Mouse (Mus musculus) midbrain, embryonic 10.5 days (tissue): ENCODE measurements at regions not wholly inside any gene's neighbourhood (a gene's known extent, or its start where the extent isn't known, plus 50 kb on each side); places are given as distances from the start of the nearest gene placed in this dataset.
"Not testable (repeated sequence)": the region's sequence is repeated elsewhere in the genome, so short reads cannot be mapped to it uniquely, and the experiment has no call there.

Source experiments
- DNase-seq: peaks from one replicate; pipeline ENCODE4 v3.0.0-alpha.2; 2017; ENCODE audit warnings: low spot score
- H3K27ac ChIP-seq: fragments of 300-500 bp; sonication (generic); replicated peaks from 2 replicates; pipeline ENCODE4 v1.5.1; 2016; ENCODE audit warnings: mild to moderate bottlenecking
- H3K27me3 ChIP-seq: fragments of 300-500 bp; sonication (generic); 2 replicates; pipeline ENCODE4 v1.6.1; 2016; ENCODE audit warnings: low read depth, mild to moderate bottlenecking; ENCODE audit not compliant: poor library complexity, severe bottlenecking
- H3K36me3 ChIP-seq: fragments of 300-500 bp; sonication (generic); 2 replicates; pipeline ENCODE4 v1.6.1; 2016; ENCODE audit warnings: mild to moderate bottlenecking, moderate library complexity
- H3K4me1 ChIP-seq: fragments of 300-500 bp; sonication (generic); 2 replicates; pipeline ENCODE4 v1.6.1; 2016
- H3K4me3 ChIP-seq: fragments of 300-500 bp; sonication (generic); 2 replicates; pipeline ENCODE4 v1.5.1; 2016; ENCODE audit warnings: mild to moderate bottlenecking, moderate library complexity
- H3K9me3 ChIP-seq: fragments of 300-500 bp; sonication (generic); replicated peaks from 2 replicates; pipeline ENCODE4 v1.6.1; 2016; ENCODE audit warnings: mild to moderate bottlenecking
- WGBS: fragments of 180-500 bp; shearing (Covaris S2); methylation state at CpG from one replicate; pipeline ENCODE4 v1.1.7; 2016; 5-methylcytosine and 5-hydroxymethylcytosine counted together

GRCm38 (mm10) chr16:86473059-86473740 lies 571.6 kb upstream of the Adamts5 start:
- no peak for DNase-seq

GRCm38 (mm10) chr16:86461073-86461472 lies 559.4 kb upstream of the Adamts5 start:
- Histone ChIP-seq H3K9me3 (no peaks in the 10 kb centered on the region), H3K4me1 (no peaks in the 10 kb centered on the region), H3K27ac (no peak overlapping the region), H3K27me3 (no peaks in the 10 kb centered on the region), H3K36me3 (no peaks in the 10 kb centered on the region), H3K4me3 (no peak overlapping the region)
- WGBS, result 86% methylated on average over 9 of the region's 9 CpGs
- no peak for DNase-seq

More at GRCm38 (mm10) chr16:86473059-86473740, 571.6 kb upstream of the Adamts5 start:
- Histone ChIP-seq H3K27me3 (no peaks in the 10 kb centered on the region), H3K27ac (no peak overlapping the region), H3K4me3 (no peak overlapping the region), H3K4me1 (no peaks in the 10 kb centered on the region), H3K36me3 (no peaks in the 10 kb centered on the region), H3K9me3 (no peaks in the 10 kb centered on the region)
- WGBS, result 67% methylated on average over 4 of the region's 4 CpGs

GRCm38 (mm10) chr16:86456649-86457048 lies 555.0 kb upstream of the Adamts5 start:
- Histone ChIP-seq H3K4me1 (no peaks in the 10 kb centered on the region), H3K27me3 (no peaks in the 10 kb centered on the region), H3K9me3 (no peaks in the 10 kb centered on the region), H3K36me3 (no peaks in the 10 kb centered on the region), H3K27ac (no peak overlapping the region), H3K4me3 (no peak overlapping the region)
- no peak for DNase-seq
- WGBS, result 78% methylated on average over 3 of the region's 3 CpGs

- 83% methylated on average over 3 of the region's 3 CpGs for WGBS
- DNase-seq, result no peak
- Histone ChIP-seq H3K27ac (no peak overlapping the region), H3K9me3 (no peaks in the 10 kb centered on the region), H3K27me3 (no peaks in the 10 kb centered on the region), H3K4me3 (no peak overlapping the region), H3K36me3 (no peaks in the 10 kb centered on the region), H3K4me1 (no peaks in the 10 kb centered on the region)
Measured at GRCm38 (mm10) chr16:86454810-86455209, 553.2 kb upstream of the Adamts5 start.

- Histone ChIP-seq H3K9me3 (no peaks in the 10 kb centered on the region), H3K36me3 (no peaks in the 10 kb centered on the region), H3K4me1 (no peaks in the 10 kb centered on the region), H3K4me3 (no peak overlapping the region), H3K27ac (no peak overlapping the region), H3K27me3 (no peaks in the 10 kb centered on the region)
- DNase-seq, result no peak
Measured at GRCm38 (mm10) chr16:86454031-86454430, 552.4 kb upstream of the Adamts5 start.

- Histone ChIP-seq H3K4me1 (no peaks in the 10 kb centered on the region), H3K27ac (no peak overlapping the region), H3K27me3 (no peaks in the 10 kb centered on the region), H3K9me3 (no peaks in the 10 kb centered on the region), H3K4me3 (no peak overlapping the region), H3K36me3 (no peaks in the 10 kb centered on the region)
- WGBS, result 28% methylated on average over 1 of the region's 1 CpGs
- DNase-seq, result no peak
Measured at GRCm38 (mm10) chr16:86448478-86449160, 547.0 kb upstream of the Adamts5 start.

GRCm38 (mm10) chr16:86419458-86419857 lies 517.8 kb upstream of the Adamts5 start:
- WGBS, result 16% methylated on average over 5 of the region's 5 CpGs
- not testable (repeated sequence) for H3K36me3 ChIP-seq, H3K27me3 ChIP-seq, H3K4me3 ChIP-seq, H3K4me1 ChIP-seq, H3K27ac ChIP-seq, H3K9me3 ChIP-seq
- DNase-seq, result peak; percentile 55

- Histone ChIP-seq H3K36me3 (no peaks in the 10 kb centered on the region), H3K4me3 (no peak overlapping the region), H3K27me3 (no peaks in the 10 kb centered on the region), H3K27ac (no peak overlapping the region), H3K9me3 (no peaks in the 10 kb centered on the region), H3K4me1 (no peaks in the 10 kb centered on the region)
- 93% methylated on average over 2 of the region's 2 CpGs for WGBS
- no peak for DNase-seq
Measured at GRCm38 (mm10) chr16:86404309-86404708, 502.7 kb upstream of the Adamts5 start.

- no peaks in the 10 kb centered on the region for H3K4me1 ChIP-seq
- no peak overlapping the region for H3K27ac ChIP-seq
- no peaks in the 10 kb centered on the region for H3K36me3 ChIP-seq
- 93% methylated on average over 1 of the region's 1 CpGs for WGBS
- no peak overlapping the region for H3K4me3 ChIP-seq
- no peak for DNase-seq
- H3K27me3 ChIP-seq, result no peaks in the 10 kb centered on the region
- no peaks in the 10 kb centered on the region for H3K9me3 ChIP-seq
Measured at GRCm38 (mm10) chr16:86401381-86401780, 499.8 kb upstream of the Adamts5 start.

GRCm38 (mm10) chr16:86399288-86399687 lies 497.7 kb upstream of the Adamts5 start:
- H3K27me3 ChIP-seq, result no peaks in the 10 kb centered on the region
- WGBS, result 85% methylated on average over 1 of the region's 1 CpGs
- no peak overlapping the region for H3K27ac ChIP-seq
- no peaks in the 10 kb centered on the region for H3K36me3 ChIP-seq
- H3K9me3 ChIP-seq, result no peaks in the 10 kb centered on the region
- DNase-seq, result no peak
- H3K4me3 ChIP-seq, result no peak overlapping the region
- H3K4me1 ChIP-seq, result no peaks in the 10 kb centered on the region

- no peaks in the 10 kb centered on the region for H3K36me3 ChIP-seq
- no peak overlapping the region for H3K27ac ChIP-seq
- WGBS, result 93% methylated on average over 2 of the region's 2 CpGs
- no peaks in the 10 kb centered on the region for H3K9me3 ChIP-seq
- H3K27me3 ChIP-seq, result no peaks in the 10 kb centered on the region
- no peak overlapping the region for H3K4me3 ChIP-seq
- DNase-seq, result no peak
- H3K4me1 ChIP-seq, result no peaks in the 10 kb centered on the region
Measured at GRCm38 (mm10) chr16:86397521-86397920, 495.9 kb upstream of the Adamts5 start.

GRCm38 (mm10) chr16:86389063-86389723 lies 487.6 kb upstream of the Adamts5 start:
- Histone ChIP-seq H3K4me3 (no peak overlapping the region), H3K27ac (no peak overlapping the region), H3K9me3 (no peaks in the 10 kb centered on the region), H3K36me3 (no peaks in the 10 kb centered on the region), H3K4me1 (no peaks in the 10 kb centered on the region), H3K27me3 (no peaks in the 10 kb centered on the region)
- 88% methylated on average over 3 of the region's 3 CpGs for WGBS
- no peak for DNase-seq

GRCm38 (mm10) chr16:86388128-86388527 lies 486.5 kb upstream of the Adamts5 start:
- no peaks in the 10 kb centered on the region for H3K4me1 ChIP-seq
- DNase-seq, result no peak
- no peak overlapping the region for H3K4me3 ChIP-seq
- WGBS, result 85% methylated on average over 1 of the region's 1 CpGs
- no peaks in the 10 kb centered on the region for H3K36me3 ChIP-seq
- no peaks in the 10 kb centered on the region for H3K27me3 ChIP-seq
- H3K27ac ChIP-seq, result no peak overlapping the region
- no peaks in the 10 kb centered on the region for H3K9me3 ChIP-seq
